Mouse (Mus musculus): ENCODE data around the gene Srd5a1. TPM values are rescaled to one million over a fixed set of nuclear protein-coding genes. Genes with fewer than 3 reads are reported as not detected.

Srd5a1 gene
- polyA plus RNA-seq, 1 experiment from 2014 or later, result 21.5 TPM

DNA sequence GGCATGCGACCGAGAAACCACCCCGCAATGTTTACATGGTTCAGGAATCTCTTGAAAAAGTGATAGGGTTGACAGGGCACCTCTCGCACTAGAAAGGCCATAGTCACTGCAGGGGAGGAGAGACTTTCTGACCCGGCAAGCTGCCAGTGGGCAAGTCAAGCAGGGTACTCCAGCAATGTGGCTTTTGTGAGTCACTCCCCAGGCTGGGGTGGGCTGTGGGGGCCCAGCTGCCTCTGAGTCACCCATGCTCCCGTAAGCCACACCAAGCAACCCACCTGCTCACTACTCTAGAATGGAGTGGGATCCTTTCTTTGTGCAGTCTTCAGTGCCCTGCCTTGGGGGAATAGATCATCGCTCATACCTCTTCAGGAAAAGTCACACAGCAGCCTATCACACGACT, 17.8 kb downstream of the Srd5a1 start:
- H3K9ac ChIP-seq (ENCODE audit: low read depth, low read length), result no peak overlapping the region
- no peak overlapping the region for H3K4me3 ChIP-seq (ENCODE audit: low read depth, low read length)
- WGBS, result 78% methylated on average over 8 of the region's 8 CpGs
- no peak for DNase-seq (ENCODE audit: low spot score)
- no peak for ATAC-seq (ENCODE audit: low FRiP score)
- H3K9me3 ChIP-seq (ENCODE audit: control insufficient read depth, low read length), result no peaks in the 10 kb centered on the region
- no peaks in the 10 kb centered on the region for H3K4me1 ChIP-seq (replicated peaks; ENCODE audit: control insufficient read depth, insufficient read depth, low read length)
- H3K27ac ChIP-seq (ENCODE audit: low read depth, low read length), result no peak overlapping the region
- H3K27me3 ChIP-seq (ENCODE audit: control insufficient read depth, insufficient read depth, low read length), result no peaks in the 10 kb centered on the region
- H3K36me3 ChIP-seq (ENCODE audit: control insufficient read depth, insufficient read depth, low read length), result no peaks in the 10 kb centered on the region
- H3K4me2 ChIP-seq (replicated peaks; ENCODE audit: low read depth, low read length), result no peak overlapping the region

- no peak overlapping the region for H3K9ac ChIP-seq (ENCODE audit: low read depth, low read length)
- H3K27ac ChIP-seq (ENCODE audit: low read depth, low read length), result no peak overlapping the region
- DNase-seq (ENCODE audit: low spot score) (no peak), ATAC-seq (ENCODE audit: low FRiP score) (no peak)
- 82% methylated on average over 8 of the region's 8 CpGs for WGBS
- H3K4me1 ChIP-seq (replicated peaks; ENCODE audit: control insufficient read depth, insufficient read depth, low read length), result no peaks in the 10 kb centered on the region
- H3K4me3 ChIP-seq (ENCODE audit: low read depth, low read length), result no peak overlapping the region
- H3K9me3 ChIP-seq (ENCODE audit: control insufficient read depth, low read length), result no peaks in the 10 kb centered on the region
- no peaks in the 10 kb centered on the region for H3K36me3 ChIP-seq (ENCODE audit: control insufficient read depth, insufficient read depth, low read length)
- no peaks in the 10 kb centered on the region for H3K27me3 ChIP-seq (ENCODE audit: control insufficient read depth, insufficient read depth, low read length)
- H3K4me2 ChIP-seq (replicated peaks; ENCODE audit: low read depth, low read length), result no peak overlapping the region
These were observed 19.0 kb downstream of the Srd5a1 start for GRCm38 (mm10) chr13:69592226-69592625.

- Histone ChIP-seq H3K9ac (ENCODE audit: low read depth, low read length) (no peak overlapping the region), H3K4me2 (replicated peaks; ENCODE audit: low read depth, low read length) (no peak overlapping the region), H3K27me3 (ENCODE audit: control insufficient read depth, insufficient read depth, low read length) (no peaks in the 10 kb centered on the region), H3K27ac (ENCODE audit: low read depth, low read length) (no peak overlapping the region), H3K4me1 (replicated peaks; ENCODE audit: control insufficient read depth, insufficient read depth, low read length) (no peaks in the 10 kb centered on the region), H3K4me3 (ENCODE audit: low read depth, low read length) (no peak overlapping the region), H3K9me3 (ENCODE audit: control insufficient read depth, low read length) (no peaks in the 10 kb centered on the region), H3K36me3 (ENCODE audit: control insufficient read depth, insufficient read depth, low read length) (no peaks in the 10 kb centered on the region)
- WGBS, result 90% methylated on average over 5 of the region's 5 CpGs
- DNase-seq (ENCODE audit: low spot score), result no peak
- no peak for ATAC-seq (ENCODE audit: low FRiP score)
These were observed 19.9 kb downstream of the Srd5a1 start for GRCm38 (mm10) chr13:69591338-69591737.

DNA sequence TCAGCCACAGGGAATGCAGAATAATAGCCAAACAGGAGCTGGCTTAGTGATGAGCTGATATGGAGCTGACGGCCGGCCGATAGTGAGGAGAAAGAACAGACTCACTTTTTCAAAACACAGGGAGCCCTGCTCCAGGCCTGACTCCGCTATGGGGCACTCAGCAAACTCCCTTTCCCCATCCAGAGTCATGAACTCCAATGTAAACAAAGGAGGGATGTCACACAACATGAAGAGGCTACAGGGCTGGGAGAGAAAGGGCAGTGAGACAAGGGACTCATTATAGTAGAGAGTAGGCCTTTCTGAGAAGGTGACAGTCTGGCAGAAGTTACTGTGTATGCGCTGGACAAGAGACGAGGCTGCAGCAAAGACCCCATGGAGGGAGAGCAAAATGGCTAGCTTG, 23.0 kb downstream of the Srd5a1 start:
- no peak overlapping the region for H3K27ac ChIP-seq (ENCODE audit: low read depth, low read length)
- H3K9me3 ChIP-seq (ENCODE audit: control insufficient read depth, low read length), result no peaks in the 10 kb centered on the region
- DNase-seq (ENCODE audit: low spot score) (no peak), ATAC-seq (ENCODE audit: low FRiP score) (no peak)
- H3K36me3 ChIP-seq (ENCODE audit: control insufficient read depth, insufficient read depth, low read length), result no peaks in the 10 kb centered on the region
- H3K9ac ChIP-seq (ENCODE audit: low read depth, low read length), result no peak overlapping the region
- no peaks in the 10 kb centered on the region for H3K27me3 ChIP-seq (ENCODE audit: control insufficient read depth, insufficient read depth, low read length)
- no peaks in the 10 kb centered on the region for H3K4me1 ChIP-seq (replicated peaks; ENCODE audit: control insufficient read depth, insufficient read depth, low read length)
- H3K4me3 ChIP-seq (ENCODE audit: low read depth, low read length), result no peak overlapping the region
- 70% methylated on average over 6 of the region's 6 CpGs for WGBS
- no peak overlapping the region for H3K4me2 ChIP-seq (replicated peaks; ENCODE audit: low read depth, low read length)

DNA sequence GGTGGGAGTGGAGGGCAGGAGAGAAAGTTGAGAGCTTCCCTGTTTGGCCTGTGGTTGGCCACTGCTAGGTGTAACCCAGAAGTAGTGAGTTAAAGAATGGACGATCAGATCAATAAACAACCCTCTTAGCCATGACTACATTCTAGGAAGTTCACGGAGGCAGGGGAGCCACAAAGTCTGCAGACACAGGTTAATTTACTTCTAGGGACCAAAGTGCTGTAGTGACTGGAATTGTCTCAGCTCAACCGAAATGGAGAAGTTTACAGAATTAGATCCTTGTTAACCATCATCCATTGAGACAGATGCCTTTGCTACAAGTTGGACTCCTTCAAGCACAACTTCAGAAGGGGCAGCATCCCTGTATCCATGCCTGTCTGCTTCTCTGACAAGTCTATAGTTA, 23.4 kb downstream of the Srd5a1 start:
- Histone ChIP-seq H3K4me1 (replicated peaks; ENCODE audit: control insufficient read depth, insufficient read depth, low read length) (no peaks in the 10 kb centered on the region), H3K4me3 (ENCODE audit: low read depth, low read length) (no peak overlapping the region), H3K27me3 (ENCODE audit: control insufficient read depth, insufficient read depth, low read length) (no peaks in the 10 kb centered on the region), H3K27ac (ENCODE audit: low read depth, low read length) (no peak overlapping the region), H3K4me2 (replicated peaks; ENCODE audit: low read depth, low read length) (no peak overlapping the region), H3K9me3 (ENCODE audit: control insufficient read depth, low read length) (no peaks in the 10 kb centered on the region), H3K9ac (ENCODE audit: low read depth, low read length) (no peak overlapping the region), H3K36me3 (ENCODE audit: control insufficient read depth, insufficient read depth, low read length) (no peaks in the 10 kb centered on the region)
- DNase-seq (ENCODE audit: low spot score), result no peak
- ATAC-seq (ENCODE audit: low FRiP score), result no peak
- WGBS, result 87% methylated on average over 3 of the region's 3 CpGs

GRCm38 (mm10) chr13:69586337-69586736, 24.9 kb downstream of the Srd5a1 start:
- Histone ChIP-seq H3K36me3 (ENCODE audit: control insufficient read depth, insufficient read depth, low read length) (no peaks in the 10 kb centered on the region), H3K27ac (ENCODE audit: low read depth, low read length) (no peak overlapping the region), H3K9me3 (ENCODE audit: control insufficient read depth, low read length) (no peaks in the 10 kb centered on the region), H3K27me3 (ENCODE audit: control insufficient read depth, insufficient read depth, low read length) (no peaks in the 10 kb centered on the region), H3K4me3 (ENCODE audit: low read depth, low read length) (no peak overlapping the region), H3K4me1 (replicated peaks; ENCODE audit: control insufficient read depth, insufficient read depth, low read length) (no peaks in the 10 kb centered on the region), H3K4me2 (replicated peaks; ENCODE audit: low read depth, low read length) (no peak overlapping the region), H3K9ac (ENCODE audit: low read depth, low read length) (no peak overlapping the region)
- ATAC-seq (ENCODE audit: low FRiP score), result no peak
- DNase-seq (ENCODE audit: low spot score), result no peak
- 62% methylated on average over 10 of the region's 10 CpGs for WGBS

DNA sequence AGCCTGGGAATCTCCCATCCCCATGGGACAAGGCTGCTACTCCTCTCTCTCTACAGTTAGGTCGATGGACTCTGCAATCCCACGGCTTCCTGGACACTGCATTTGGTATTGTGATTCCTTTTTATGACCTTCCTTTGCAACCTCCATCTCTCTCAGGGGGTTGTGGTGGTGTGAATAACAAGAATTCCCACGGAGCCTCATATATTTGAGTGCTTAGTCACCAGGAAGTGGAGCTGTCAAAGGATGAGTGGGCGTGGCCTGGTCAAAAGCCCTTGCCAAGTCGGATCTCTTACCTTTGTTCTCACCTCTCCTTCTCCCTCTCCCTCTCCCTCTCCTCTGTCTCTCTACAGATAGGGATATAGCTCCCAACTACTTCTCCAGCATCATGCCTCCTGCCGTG, 25.4 kb downstream of the Srd5a1 start:
- ATAC-seq (ENCODE audit: low FRiP score), result no peak
- 72% methylated on average over 6 of the region's 6 CpGs for WGBS
- Histone ChIP-seq H3K4me1 (replicated peaks; ENCODE audit: control insufficient read depth, insufficient read depth, low read length) (no peaks in the 10 kb centered on the region), H3K36me3 (ENCODE audit: control insufficient read depth, insufficient read depth, low read length) (no peaks in the 10 kb centered on the region), H3K9me3 (ENCODE audit: control insufficient read depth, low read length) (no peaks in the 10 kb centered on the region), H3K4me3 (ENCODE audit: low read depth, low read length) (no peak overlapping the region), H3K4me2 (replicated peaks; ENCODE audit: low read depth, low read length) (no peak overlapping the region), H3K27me3 (ENCODE audit: control insufficient read depth, insufficient read depth, low read length) (no peaks in the 10 kb centered on the region), H3K9ac (ENCODE audit: low read depth, low read length) (no peak overlapping the region), H3K27ac (ENCODE audit: low read depth, low read length) (no peak overlapping the region)
- DNase-seq (ENCODE audit: low spot score), result no peak

GRCm38 (mm10) chr13:69583591-69583990, 27.7 kb downstream of the Srd5a1 start:
- 89% methylated on average over 6 of the region's 6 CpGs for WGBS
- H3K36me3 ChIP-seq (ENCODE audit: control insufficient read depth, insufficient read depth, low read length), result no peaks in the 10 kb centered on the region
- no peak overlapping the region for H3K4me3 ChIP-seq (ENCODE audit: low read depth, low read length)
- H3K9ac ChIP-seq (ENCODE audit: low read depth, low read length), result no peak overlapping the region
- ATAC-seq (ENCODE audit: low FRiP score) (no peak), DNase-seq (ENCODE audit: low spot score) (no peak)
- H3K4me2 ChIP-seq (replicated peaks; ENCODE audit: low read depth, low read length), result no peak overlapping the region
- H3K4me1 ChIP-seq (replicated peaks; ENCODE audit: control insufficient read depth, insufficient read depth, low read length), result no peaks in the 10 kb centered on the region
- no peaks in the 10 kb centered on the region for H3K27me3 ChIP-seq (ENCODE audit: control insufficient read depth, insufficient read depth, low read length)
- no peak overlapping the region for H3K27ac ChIP-seq (ENCODE audit: low read depth, low read length)
- H3K9me3 ChIP-seq (ENCODE audit: control insufficient read depth, low read length), result no peaks in the 10 kb centered on the region

- WGBS, result 88% methylated on average over 6 of the region's 6 CpGs
These were observed 28.8 kb downstream of the Srd5a1 start for GRCm38 (mm10) chr13:69582411-69582810.

More at GRCm38 (mm10) chr13:69582411-69582810, 28.8 kb downstream of the Srd5a1 start:
- H3K27ac ChIP-seq (ENCODE audit: low read depth, low read length), result no peak overlapping the region
- no peak for DNase-seq (ENCODE audit: low spot score)
- H3K4me1 ChIP-seq (replicated peaks; ENCODE audit: control insufficient read depth, insufficient read depth, low read length), result no peaks in the 10 kb centered on the region
- H3K36me3 ChIP-seq (ENCODE audit: control insufficient read depth, insufficient read depth, low read length), result no peaks in the 10 kb centered on the region
- no peaks in the 10 kb centered on the region for H3K27me3 ChIP-seq (ENCODE audit: control insufficient read depth, insufficient read depth, low read length)
- H3K4me2 ChIP-seq (replicated peaks; ENCODE audit: low read depth, low read length), result no peak overlapping the region
- no peak overlapping the region for H3K9ac ChIP-seq (ENCODE audit: low read depth, low read length)
- H3K4me3 ChIP-seq (ENCODE audit: low read depth, low read length), result no peak overlapping the region
- no peak for ATAC-seq (ENCODE audit: low FRiP score)
- no peaks in the 10 kb centered on the region for H3K9me3 ChIP-seq (ENCODE audit: control insufficient read depth, low read length)
